Mouse (Mus musculus) heart, postnatal 0 days (tissue): ENCODE results near the gene Inafm2.

Experiments
- CTCF ChIP-seq: IDR thresholded peaks from 2 replicates; pipeline ENCODE4 v1.5.1; 2016; ENCODE audit warnings: antibody characterized with exemption, control low read depth, low read depth
- EP300 ChIP-seq: IDR thresholded peaks from 2 replicates; pipeline ENCODE4 v1.6.1; 2016; ENCODE audit warnings: antibody characterized with exemption, low read depth

- TF ChIP-seq CTCF (no peak), EP300 (no peak)
Observed at GRCm38 (mm10) chr2:118775396-118775795, 29.8 kb downstream of the Inafm2 start.
